Mouse (Mus musculus): ENCODE data around the gene Psmd7.
"Not testable (repeated sequence)": the region's sequence is repeated elsewhere in the genome, so short reads cannot be mapped to it uniquely, and the experiment has no call there.

Gene Psmd7

DNA sequence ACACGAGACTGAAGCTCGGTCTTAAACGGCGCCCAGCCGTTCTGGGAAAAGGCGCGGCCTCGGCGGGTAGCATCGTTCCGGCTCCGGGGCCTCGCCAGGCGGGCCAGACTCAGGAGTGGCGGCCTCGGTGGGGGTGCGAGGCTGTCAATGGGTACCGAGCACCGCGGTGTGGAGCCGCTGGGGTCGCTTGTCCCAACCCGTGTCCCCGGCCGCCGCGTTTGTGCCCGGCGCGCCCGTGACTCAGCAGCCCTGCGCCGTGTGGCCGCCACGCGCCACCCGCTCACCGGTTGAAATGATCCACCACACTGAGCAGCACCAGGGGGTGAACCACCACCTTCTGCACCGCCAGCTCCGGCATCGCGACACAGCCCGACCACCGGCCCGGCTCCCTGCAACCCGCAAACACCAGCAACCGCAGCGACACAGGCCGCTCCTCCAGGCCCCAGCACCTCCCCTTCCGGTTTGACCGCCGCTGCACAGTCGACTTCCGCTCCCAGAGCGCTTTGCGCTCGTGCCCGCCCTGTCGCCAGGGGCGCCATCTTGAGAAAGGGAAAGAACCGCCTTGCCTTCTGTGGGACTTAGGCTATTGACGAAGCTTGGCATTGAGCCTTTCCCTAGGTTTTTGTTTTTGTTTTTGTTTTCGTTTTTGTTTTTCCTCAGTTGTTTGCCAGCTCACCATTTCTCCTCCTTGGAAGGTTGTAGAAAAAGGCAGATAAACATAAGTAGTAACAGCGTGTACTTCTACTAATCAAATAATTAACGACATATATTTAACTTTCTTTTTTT lies at the start of gene Psmd7:
Gene Psmd7 (minus strand): TSS at position 470 of the 786 bp plus-strand sequence.
- peak; percentile 87 to 88 for DNase-seq

DNA sequence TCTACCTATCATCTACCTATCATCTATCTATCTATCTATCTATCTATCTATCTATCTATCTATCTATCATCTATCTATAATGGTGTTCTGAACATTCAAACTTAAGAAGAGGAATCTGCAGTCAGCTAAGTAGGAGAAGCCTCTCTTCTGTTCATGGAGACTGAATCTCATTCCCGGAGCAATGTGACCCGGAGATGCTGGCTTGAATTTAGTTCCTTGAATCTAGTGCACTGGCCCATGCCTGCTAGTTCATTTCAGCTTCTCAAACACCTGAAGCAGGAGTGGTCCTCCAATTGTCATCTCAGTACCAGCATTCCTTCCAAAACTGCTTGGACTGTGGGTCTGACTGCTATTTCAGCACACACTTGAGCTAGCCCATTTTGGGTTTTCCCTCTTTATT lies 45.5 kb upstream of the Psmd7 start:
- DNase-seq = no peak

DNA sequence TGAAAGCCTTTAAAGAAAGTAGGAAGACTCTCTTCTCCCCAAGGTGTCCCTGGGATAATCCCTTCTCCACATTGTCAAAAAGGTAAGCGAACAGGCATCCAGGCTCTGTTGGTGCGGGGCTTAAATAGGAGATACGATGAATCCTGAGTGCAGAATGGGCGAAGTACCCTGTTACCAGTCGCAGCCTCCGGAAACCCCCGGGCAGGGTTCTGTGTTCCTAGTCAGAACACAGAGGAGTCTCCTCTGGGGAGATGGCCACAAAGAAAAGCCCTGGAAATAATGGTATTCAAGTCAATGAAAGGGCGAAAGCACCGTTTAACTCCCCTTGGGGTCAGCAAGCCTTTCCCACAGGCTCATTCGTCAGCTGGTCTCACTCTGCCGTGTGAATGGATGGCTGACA lies 41.4 kb upstream of the Psmd7 start:
- no peak for DNase-seq

DNA sequence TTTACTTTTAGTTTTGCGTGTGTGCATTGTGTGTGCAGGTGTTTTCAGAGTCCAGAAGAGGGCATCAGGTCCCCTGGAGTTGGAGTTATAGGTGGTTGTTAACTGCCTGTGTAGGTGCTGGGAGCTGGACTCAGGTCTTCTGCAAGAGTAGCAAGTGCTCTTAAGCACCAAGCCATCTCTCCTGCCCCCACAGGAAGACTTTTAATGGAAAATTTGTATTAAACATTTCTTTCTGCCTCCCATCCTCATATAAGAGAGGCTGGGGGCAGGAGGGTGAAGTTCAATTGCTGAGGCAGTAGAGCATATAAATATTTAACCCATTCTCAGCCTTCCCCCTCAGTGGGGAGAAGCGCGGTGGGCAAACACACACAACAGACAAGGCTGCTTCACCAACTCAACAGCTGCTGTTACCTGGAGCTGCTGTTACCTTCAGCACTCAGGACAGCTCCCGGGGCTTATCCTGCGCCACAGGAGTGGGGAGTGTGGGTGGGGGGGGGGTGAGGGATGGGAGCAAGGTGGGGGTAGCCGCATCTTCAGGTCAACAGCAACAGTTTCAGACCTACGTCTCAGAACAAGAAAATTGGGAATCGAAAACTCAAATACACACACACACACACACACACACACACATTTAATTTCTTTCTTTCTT lies 40.4 kb upstream of the Psmd7 start:
- no peak for DNase-seq

DNA sequence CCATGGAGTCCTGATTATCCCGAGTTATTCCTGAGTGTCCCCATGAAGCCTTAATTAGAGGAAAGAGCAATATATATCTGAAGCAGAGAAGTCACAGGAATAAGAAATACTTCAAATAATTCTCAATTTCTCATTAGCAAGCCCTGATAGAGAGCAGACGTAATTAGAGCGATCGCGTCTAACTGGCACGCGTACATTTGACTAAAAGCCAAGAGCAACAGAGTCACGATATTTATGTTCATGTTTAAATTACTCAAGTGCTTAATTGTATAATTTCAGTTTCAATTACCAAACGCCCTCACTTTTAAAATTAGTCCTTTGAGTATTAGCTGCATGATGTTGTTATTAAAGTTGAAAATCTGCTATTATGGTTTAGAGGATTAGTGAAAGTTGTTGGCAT lies 39.6 kb upstream of the Psmd7 start:
- DNase-seq = no peak

DNA sequence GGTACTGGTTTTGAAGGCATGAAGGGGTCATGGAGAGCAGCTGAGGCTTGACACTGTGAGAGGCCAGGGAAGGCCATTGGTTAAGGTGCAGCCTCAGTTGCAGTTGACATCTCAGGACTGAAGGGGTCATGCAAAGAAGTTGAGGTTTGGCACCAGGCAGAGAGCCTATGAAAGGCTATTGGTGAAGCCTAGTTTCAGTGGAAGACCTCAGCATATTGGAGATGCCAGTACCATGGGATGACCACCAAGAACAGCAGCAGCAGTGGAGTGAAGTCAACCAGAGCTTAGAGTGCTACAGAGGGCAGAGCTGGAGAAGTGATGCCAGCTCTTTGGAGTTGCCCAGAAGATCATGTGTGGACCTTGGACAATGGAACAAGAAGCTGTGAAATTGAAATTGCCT lies 36.0 kb upstream of the Psmd7 start:
- not testable (repeated sequence) for DNase-seq

DNA sequence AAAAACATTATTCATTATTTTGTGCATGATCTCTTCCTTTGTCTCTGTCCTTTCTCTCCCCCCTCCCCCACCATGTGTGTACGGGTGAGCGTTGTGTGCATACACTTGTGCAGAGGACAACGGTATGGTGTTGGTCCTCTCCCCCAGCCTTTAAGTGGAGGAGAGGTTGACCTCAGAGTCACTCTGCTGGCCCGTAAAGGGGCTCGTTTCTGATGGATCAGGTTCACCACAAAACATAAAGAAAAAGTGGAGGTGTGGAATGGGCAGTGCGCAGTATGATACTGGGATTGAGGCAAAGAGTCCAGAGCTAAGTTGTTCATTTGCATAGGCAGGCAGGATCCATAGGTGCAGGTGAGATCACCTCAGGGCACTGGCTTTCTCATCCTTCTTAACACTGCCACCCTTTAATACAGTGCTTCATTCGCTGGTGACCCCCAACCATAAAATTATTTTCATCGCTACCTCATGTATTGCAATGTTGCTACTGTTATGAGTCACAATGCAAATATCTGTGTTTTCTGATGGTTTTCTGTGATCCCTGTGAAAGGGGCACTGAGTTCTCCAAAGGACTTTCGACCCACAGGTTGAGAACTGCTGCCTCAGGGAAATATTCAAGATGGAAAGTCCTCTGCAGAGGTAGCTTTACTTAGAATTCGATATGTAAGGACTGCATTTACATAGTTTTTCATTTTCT lies 33.8 kb upstream of the Psmd7 start:
- no peak for DNase-seq

DNA sequence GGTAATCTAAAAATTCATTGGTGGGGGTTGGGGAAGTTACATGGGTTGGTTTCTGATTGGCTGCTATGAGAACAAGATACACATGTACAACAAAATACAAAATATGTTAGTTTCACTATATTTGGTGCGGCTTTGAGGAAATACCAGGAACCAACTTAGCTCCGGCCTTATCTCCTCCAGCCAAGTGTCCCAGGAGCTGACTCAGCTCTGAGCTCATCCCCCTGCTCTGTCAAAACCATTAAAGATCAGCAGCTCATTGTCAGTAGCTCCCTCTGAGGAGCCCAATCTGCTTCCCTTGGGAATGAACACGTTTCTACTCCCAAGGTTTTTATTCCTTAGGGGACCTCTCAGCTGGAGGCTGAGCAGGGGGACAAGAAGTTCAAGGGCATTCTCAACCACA lies 32.9 kb upstream of the Psmd7 start:
- DNase-seq = no peak

DNA sequence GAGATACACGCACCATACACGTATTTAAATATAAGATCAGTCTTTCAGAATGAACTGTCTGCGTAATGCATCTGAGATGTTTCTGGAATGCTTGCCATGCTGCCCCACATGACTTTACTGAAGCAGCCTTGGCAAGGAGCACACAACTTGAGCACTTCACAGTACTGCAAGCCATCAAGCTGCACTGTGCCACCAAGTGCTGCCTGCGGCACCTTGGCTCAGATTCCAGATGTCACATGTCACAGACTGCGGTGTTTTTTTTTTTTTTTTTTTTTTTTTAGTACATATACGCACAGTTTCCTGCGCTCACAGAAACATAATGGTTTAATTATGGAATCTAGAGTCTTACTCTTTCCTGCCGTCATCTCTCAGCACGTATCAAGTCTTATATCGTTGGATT lies 30.2 kb upstream of the Psmd7 start:
- no peak for DNase-seq

DNA sequence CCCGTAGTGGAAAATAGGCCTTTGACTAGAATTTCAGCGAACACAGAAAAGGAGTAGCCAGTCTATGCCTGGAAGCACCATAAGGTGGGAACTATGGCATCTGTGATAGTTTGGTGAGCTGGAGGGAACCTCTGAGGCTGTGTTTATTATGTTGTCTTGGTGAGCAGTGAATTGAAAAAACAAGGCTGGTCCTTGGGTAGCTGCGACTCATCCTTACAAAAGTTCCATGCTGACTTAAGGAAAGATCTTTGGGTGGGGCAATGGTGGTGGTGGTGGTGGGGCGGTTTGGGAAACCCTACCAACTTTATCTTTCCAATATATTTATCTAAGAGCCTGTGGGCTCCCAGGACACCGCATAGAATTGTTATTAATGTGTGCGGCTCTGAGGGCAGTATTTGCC lies 25.1 kb upstream of the Psmd7 start:
- DNase-seq = no peak

DNA sequence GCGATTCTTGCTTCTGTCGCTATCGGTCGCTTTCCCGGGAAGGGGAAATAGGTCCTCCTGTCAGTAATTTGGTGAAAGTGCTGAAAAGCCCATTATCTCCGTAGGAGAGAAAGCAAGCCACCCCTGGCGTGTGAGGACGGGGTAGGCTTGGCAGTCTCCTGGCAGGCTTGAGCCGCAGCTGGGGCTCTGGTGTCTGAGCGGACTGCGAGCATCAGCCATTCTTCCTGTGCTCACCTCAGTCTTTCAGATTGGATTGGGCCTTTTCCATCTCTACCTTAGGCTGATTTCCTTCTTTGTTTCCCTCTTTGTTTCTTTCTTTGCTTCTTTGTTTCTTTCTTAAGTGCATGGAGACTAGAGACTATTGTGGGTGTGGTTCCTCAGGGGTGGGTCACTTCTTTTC lies 22.6 kb upstream of the Psmd7 start:
- no peak for DNase-seq

DNA sequence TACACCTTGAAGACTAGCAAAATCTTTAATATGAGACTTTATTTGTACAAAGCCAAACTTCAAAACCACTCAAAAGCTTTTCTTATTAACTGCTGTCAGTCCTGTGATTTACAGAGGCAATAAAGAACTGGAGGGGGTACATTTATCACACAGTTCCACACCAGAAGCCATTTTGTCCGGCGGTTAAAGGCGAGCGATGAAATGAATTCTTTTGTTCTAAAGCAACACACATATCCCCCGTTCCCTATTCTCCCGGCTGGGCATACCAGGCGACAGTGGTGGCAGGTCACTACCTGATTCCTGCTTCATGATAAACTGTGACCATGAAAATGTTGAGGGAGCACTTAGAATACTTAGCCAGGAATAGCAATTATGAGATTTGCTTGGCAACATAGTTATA lies 20.5 kb upstream of the Psmd7 start:
- DNase-seq = no peak

DNA sequence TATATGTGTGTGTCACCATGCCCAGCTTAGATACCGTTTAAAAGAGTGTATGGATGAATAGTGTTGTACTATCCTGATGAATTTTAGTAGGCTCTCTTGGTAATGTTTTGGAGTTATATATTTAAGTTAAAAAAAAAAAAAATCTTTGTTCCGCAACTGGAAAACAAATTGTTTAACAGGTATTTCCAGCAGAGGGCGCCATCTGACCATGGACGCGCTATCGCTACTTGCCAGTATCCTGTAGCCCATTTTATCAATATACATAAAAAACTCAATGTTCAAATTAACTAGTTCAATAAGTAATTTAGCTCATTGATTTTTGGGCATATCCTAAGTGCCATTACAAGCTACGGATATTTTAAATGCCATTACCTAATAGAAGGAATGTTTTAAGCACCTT lies 14.8 kb upstream of the Psmd7 start:
- no peak for DNase-seq

DNA sequence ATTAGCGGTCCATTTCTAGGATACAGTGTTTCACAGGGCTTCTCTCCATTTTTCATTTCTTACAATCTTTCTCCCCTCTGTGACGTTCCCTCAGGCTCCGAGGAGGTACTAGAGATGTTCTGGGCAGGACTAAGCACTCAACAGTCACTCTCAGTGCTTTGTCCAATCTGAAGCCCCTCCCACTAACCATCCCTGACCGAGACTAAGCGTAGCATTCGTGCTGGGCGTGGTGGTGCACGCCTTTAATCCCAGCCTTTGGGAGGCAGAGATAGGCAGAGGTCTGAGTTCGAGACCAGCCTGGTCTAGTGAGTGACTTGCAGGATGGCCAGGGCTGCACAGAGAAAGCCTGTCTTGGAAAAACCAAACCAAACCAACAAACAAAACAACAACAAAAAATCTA lies 11.4 kb upstream of the Psmd7 start:
- no peak for DNase-seq

DNA sequence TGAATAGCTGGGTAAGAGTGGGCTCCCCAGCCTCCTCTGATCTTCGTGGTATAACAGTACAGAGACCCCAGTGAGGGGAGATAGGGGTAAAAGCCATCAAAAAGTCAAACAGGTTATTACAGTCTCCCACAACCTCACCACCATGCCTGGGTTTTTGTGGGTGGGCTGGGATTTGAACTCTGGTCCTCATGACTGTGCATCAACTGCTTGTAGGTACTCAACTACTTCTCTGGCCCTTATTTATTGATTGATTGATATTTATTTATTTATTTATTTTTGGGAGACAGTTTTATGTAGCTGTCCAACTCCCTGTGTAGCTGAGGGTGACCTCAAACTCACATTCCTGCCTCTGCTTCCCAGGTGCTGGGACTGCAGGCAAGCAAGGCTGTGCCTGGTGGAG lies 9.5 kb upstream of the Psmd7 start:
- DNase-seq = no peak

DNA sequence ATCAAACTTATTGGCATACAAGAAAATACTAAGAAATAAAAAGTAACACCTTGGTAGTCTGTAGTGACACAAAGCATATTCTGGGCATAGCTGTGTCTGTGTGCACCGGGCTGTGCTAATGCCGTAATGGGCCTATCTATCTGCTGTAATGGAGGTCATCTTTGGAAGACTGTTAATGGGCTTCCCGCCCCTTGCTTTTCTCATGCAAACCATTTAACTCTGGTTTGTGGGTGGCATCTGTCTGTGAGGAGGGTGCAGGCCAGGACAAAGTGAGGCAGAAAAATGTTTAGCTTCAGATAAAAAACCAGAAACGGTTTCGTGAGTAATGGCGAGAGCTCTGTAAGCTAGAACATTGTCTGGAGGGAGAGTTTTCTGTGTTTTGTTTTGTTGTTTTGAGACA lies 6.6 kb upstream of the Psmd7 start:
- DNase-seq = no peak

DNA sequence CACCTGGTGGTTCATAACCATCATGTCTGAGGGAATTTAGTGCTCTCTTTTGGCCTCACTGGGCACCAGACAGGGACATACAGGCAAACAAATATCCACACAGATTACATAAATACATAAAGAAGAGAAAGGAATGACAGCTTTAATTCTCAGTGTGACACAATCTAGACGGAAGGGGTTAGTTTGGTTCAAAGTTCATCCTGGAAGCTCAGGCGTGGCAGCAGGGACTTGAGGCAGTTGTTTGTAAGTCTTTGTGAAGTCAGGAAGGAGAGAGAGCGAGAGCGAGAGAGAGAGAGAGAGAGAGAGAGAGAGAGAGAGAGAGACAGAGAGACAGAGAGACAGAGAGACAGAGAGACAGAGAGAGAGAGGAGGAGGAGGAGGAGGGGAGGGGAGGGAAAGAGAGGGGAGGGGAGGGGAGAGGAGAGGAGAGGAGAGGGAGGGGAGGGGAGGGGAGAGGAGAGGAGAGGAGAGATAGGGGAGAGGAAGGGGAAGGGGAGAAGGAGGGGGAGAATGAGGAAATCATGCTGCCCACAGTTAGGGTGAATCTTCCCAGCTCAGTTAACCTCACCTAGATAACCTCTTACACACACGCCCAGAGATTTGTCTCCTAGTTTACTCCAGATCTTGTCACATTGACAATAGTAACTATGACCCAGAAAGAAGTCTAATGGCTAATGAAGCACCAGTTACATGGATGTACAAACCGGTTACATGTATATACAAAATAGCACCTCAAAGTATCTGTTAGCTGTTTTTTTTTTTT lies 5.9 kb upstream of the Psmd7 start:
- no peak for DNase-seq

DNA sequence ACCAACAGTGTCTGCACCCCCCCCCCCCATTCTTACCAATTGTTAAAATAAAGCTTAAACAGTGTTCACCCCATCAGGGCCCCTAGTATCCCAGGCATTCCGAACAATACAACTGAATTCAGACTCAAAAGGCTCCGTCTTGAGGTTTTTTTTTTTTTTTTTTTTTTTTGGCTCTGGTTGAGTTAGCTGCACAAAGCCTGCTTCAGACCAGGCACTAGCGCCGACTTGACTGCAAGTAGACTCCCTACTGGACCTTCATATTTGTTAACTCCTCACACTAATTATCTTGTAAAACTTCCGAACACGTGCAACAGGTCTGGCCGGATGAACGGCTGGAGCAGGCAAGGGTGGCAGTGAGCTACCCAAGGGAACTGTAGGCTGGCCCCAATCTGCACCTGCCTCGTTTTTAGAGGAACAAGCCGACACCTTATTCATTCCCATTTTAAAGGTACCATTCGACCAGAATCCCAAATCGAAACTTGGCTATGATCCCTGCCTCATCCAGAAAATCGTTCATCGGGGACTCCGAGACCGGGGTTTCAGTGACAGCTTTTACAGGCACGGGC lies 752 bp downstream of the Psmd7 start:
- DNase-seq = no peak

DNA sequence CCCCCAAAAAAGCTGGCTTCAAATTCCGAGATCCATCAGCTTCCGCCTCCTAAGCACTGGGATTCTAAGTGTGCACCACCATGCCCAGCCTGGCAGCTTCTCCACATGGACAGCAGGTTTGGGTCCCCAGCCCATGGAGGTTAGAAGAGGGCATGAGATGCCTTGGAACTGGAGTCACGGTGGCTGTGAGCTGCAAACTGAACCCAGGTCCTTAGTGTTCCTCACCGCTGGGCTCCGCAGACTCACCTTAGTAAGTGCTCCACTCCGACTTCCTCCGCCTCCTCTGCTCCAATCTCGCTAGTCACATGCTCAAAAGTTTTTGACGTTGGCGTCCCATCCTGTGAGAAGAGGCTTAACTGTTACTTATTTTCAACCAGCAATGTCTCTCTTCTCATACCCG lies 6.1 kb downstream of the Psmd7 start:
- no peak for DNase-seq

DNA sequence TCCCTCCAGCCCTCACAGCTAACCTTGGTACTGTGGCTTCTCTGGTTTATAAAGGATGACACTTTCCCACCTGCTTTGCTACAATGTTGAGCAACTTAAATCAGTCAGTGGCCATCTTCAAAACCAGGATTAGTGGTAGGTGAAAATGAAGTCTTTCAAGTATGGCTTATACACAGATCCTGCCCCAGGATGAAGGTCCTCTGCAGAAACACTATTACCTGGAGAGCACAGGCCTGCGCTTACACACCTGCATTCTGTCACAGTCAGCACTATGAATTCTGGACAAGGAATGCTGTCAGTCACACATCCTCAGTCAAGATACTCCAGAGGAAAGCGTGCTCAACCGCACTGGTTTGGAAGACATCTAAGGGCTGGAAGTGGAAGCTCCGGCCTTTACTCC lies 6.7 kb downstream of the Psmd7 start:
- no peak for DNase-seq

DNA sequence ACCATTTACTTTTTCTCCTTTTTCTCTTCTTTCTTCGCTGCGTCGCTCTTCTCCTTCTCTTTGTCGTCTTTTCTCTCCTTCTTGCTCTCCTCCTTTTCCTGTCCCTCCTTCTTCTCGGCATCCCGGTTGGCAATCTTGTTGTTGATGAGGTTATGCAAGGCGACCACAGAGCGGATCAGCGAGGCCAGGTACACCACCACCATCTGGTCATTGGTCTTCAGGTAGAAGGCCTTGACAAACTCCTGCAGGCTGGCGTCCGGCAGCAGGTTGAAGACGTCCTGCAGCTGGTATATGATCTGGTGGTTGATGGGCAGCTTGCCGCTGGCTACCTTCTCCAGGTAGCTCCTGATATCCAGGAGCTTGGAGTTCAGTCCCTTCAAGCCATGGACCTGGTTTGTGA lies 7.4 kb downstream of the Psmd7 start:
- no peak for DNase-seq

DNA sequence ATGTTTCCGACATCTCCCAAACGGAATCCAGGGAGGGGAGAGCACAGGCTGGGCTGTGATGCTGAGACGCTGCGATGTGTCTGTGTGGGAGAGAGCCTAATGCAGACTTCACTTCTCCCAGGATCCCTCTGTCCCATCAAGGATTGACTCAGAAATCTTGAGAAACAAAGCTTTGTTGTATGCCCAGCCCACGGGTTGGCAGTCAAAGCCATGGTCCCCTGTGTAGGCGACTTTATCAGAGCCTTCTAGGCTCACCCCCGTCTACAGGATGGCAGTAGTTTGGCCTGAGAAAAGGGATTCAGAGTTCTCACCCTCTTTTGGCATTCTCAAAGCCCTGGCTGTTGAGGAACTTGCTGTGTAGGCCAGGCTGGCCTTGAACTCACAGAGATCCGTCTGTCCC lies 9.7 kb downstream of the Psmd7 start:
- DNase-seq = no peak

DNA sequence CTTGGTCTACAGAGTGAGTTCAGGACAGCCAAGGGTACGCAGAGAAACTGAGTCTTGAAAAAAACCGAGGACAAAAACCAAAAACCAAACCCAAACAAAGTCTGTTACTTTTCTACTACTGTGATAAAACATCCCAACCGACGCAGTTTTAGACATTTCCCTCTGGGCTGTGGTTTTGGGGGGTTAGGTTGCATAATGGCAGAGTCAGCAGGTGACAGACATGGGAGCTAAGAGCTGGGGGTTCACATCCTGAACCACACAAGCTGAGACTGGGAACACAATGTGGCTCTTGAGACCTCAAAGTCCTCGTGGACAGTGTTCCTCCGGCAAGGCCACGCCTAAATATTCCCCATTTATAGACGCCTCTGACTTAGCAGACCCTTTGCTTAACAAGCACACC lies 10.1 kb downstream of the Psmd7 start:
- DNase-seq = no peak

Measured in thymus, adult 18-20 months (tissue).